Mouse (Mus musculus) forebrain, embryonic 11.5 days (tissue): ENCODE measurements around the gene Camk2g. TPM values are rescaled to one million over a fixed set of nuclear protein-coding genes. Genes with fewer than 3 reads are reported as not detected.
A peak's percentile ranks its signal among the peaks of the same experiment; 100 is the strongest.

Source experiments
- ATAC-seq: fragments of 200-750 bp; cut with Nextera tagmentation; replicated peaks from 2 replicates; pipeline ENCODE4 v1.8.0; 2017; ENCODE audit warnings: moderate TSS enrichment; ENCODE audit not compliant: low FRiP score
- DNase-seq: peaks from one replicate; pipeline ENCODE4 v3.0.0-alpha.2; 2017; ENCODE audit warnings: low spot score
- H3K27ac ChIP-seq: fragments of 300-500 bp; sonication (generic); 2 replicates; pipeline ENCODE4 v1.5.1; 2014; ENCODE audit warnings: low read depth, low read length
- H3K27me3 ChIP-seq: fragments of 300-500 bp; sonication (generic); 2 replicates; pipeline ENCODE4 v1.6.1; 2014; ENCODE audit warnings: mild to moderate bottlenecking, low read length, mixed read lengths; ENCODE audit not compliant: control insufficient read depth, insufficient read depth
- H3K36me3 ChIP-seq: fragments of 300-500 bp; sonication (generic); 2 replicates; pipeline ENCODE4 v1.6.1; 2014; ENCODE audit warnings: mild to moderate bottlenecking, low read length, moderate library complexity, mixed read lengths; ENCODE audit not compliant: control insufficient read depth, insufficient read depth
- H3K4me1 ChIP-seq: fragments of 300-500 bp; sonication (generic); replicated peaks from 2 replicates; pipeline ENCODE4 v1.6.1; 2014; ENCODE audit warnings: low read length, mixed read lengths; ENCODE audit not compliant: control insufficient read depth, insufficient read depth
- H3K4me2 ChIP-seq: fragments of 300-500 bp; sonication (generic); 2 replicates; pipeline ENCODE4 v1.6.1; 2014; ENCODE audit warnings: low read depth, mild to moderate bottlenecking, low read length, moderate library complexity, mixed read lengths; ENCODE audit not compliant: severe bottlenecking
- H3K4me3 ChIP-seq: fragments of 300-500 bp; sonication (generic); 2 replicates; pipeline ENCODE4 v1.5.1; 2014; ENCODE audit warnings: low read depth, low read length
- H3K9ac ChIP-seq: fragments of 300-500 bp; sonication (generic); 2 replicates; pipeline ENCODE4 v1.6.1; 2014; ENCODE audit warnings: low read length
- H3K9me3 ChIP-seq: fragments of 300-500 bp; sonication (generic); 2 replicates; pipeline ENCODE4 v1.6.1; 2016; ENCODE audit warnings: low read length, mixed read lengths; ENCODE audit not compliant: control insufficient read depth
- WGBS: fragments of 180-500 bp; shearing (Covaris S2); extraction: QIAGEN DNeasy Blood & Tissue Kit; methylation state at CpG from one replicate; pipeline ENCODE4 v1.1.7; 2014; 5-methylcytosine and 5-hydroxymethylcytosine counted together
- polyA plus RNA-seq: library from polyadenylated mRNA; unstranded; fragments of >200 nt; fragmentation: Nextera tagmentation; extraction: Ambion mirVana; gene quantifications from 2 replicates; pipeline ENCODE4 v1.2.1, GENCODE M21; 2014

The Camk2g gene
- polyA plus RNA-seq, 1 experiment from 2014 or later = 46.8 TPM

DNA sequence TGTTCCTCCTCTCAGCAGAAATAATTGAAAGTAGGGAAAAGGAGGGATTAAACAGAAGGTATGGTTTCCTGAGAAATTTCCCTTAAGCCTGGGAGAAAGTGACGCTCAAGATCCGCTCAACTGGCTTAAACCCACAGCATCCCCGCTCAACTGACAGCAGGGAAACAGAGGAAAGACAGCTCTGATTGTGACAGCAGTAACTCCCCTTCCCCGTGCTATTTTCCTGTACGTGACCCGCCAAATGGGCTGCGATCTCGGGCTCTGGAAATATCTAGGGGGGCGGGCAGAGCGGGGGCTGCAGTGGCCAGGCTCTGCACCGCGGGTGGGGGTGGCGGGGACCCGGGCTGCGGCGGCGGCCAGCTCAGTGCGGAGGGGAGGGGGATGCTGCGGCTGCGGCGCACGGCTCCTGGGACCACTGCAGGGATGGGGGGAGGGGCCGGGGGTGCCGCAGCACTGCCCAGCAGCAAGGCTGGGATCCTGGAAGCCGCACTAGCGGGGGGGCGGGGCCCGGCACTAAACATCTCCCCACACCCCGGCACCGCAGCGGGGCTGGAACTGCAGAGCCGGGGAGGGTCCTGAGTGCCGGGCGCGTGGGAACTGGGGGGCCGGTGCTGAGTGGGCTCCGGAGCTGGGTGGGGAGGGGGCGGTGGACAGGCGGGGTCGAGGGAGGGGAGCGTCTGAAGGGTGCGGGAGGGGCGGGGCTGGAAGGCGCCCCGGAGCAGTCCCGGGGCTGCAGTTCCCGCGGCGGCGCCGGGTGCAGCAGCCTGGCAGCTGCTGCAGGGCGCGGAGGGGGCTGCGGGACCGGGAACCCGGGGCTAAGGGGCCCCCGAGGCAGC is 748 bp downstream of the Camk2g start:
- H3K9me3 ChIP-seq = no peaks in the 10 kb centered on the region

DNA sequence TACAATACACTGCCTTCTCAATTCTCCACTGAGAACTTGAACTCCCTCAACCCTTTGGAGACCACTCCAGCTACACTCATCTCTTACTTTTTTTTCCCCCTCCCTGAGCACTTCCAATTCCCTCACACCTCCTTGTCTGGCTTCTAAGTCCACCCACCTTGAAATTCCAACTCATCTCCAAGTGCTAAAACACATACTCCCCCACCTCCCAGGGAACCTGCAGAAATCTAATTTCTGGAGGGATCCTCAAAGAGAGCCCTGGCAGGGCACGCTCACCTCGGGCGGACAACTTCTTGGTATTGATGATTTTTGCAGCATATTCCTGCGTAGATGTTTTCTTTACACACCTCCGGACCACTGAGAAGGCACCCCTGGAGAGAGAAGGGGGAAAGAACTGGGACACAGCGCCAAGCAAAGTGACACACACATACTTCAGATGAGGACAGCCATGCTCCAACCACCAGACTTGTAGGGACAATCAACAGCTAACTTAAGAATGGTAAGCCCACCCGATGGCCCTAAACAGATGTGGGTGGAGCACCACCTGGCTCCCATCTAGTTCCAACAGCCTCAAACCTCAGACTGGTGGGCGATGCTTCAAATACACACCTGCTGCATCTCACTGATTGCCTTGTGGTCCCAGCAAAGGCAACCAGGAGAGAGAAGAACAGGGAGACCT is 1.5 kb downstream of the Camk2g start:
- ATAC-seq (no peak), DNase-seq (no peak)
- Histone ChIP-seq H3K4me1 (0 out of 2 replicates have a peak, but pooled peaks cover 3% of the 10 kb centered on the region), H3K9ac (peak overlapping the region; percentile 82), H3K36me3 (no peaks in the 10 kb centered on the region; the same call in 1 of the 2 replicates), H3K27ac (no peak overlapping the region), H3K9me3 (no peaks in the 10 kb centered on the region), H3K27me3 (no peaks in the 10 kb centered on the region), H3K4me2 (peak overlapping the region; percentile 86), H3K4me3 (peak overlapping the region; percentile 89)
- 73% methylated on average over 8 of the region's 8 CpGs for WGBS

More for the DNA sequence above, 748 bp downstream of the Camk2g start:
- peak overlapping the region; percentile 86 for H3K4me2 ChIP-seq
- ATAC-seq = peak; percentile 76
- no peaks in the 10 kb centered on the region for H3K27me3 ChIP-seq
- H3K4me1 ChIP-seq = 0 out of 2 replicates have a peak, but pooled peaks cover 3% of the 10 kb centered on the region
- H3K4me3 ChIP-seq = peak overlapping the region; percentile 89
- peak overlapping the region; percentile 82 for H3K9ac ChIP-seq
- DNase-seq = peak; percentile 87
- peak overlapping the region; percentile 57; the same call in 1 of the 2 replicates for H3K27ac ChIP-seq
- no peaks in the 10 kb centered on the region; the same call in 1 of the 2 replicates for H3K36me3 ChIP-seq
- WGBS = under 1% methylated on average over 56 of the region's 57 CpGs

DNA sequence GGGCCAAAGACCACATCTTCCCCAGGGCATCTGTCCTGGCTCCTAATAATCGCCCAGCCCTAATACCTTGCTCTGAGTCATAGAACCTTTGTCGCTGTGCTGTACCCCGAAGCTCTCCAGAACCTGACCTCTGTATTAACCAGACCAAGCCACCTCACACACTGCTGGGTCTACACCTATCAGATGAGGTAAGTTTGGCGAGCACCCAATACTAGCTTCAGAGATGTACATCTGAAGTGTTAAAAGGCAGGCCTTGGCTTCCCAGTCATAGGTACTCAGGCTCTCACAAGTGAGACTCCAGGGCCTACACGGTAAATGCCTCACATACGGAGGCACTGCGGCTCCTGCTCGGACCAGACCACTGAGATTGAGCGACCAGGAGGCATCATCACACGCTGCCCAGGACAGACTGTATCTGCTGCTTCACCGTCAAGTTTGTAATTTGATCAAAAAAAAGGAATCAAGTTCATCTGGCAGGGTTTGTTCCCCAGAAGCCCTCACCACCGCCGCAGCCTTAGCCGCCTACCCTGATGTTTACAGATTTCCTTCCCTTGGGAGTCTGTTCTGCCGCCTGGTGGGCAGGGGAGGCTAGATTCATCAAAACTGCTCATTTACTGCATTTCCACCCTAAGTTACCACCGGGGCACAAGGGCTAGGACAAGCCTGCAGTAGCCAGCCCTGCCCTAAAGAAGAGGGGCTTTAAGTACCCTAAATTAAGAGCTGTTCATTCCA is 2.2 kb downstream of the Camk2g start:
- no peaks in the 10 kb centered on the region for H3K27me3 ChIP-seq
- no peak overlapping the region for H3K4me3 ChIP-seq
- H3K4me2 ChIP-seq = no peak overlapping the region
- WGBS = 85% methylated on average over 16 of the region's 16 CpGs
- ATAC-seq = no peak
- no peak overlapping the region for H3K9ac ChIP-seq
- DNase-seq = no peak
- H3K27ac ChIP-seq = no peak overlapping the region
- H3K4me1 ChIP-seq = 0 out of 2 replicates have a peak, but pooled peaks cover 1% of the 10 kb centered on the region
- no peaks in the 10 kb centered on the region; the same call in 1 of the 2 replicates for H3K36me3 ChIP-seq
- H3K9me3 ChIP-seq = no peaks in the 10 kb centered on the region

DNA sequence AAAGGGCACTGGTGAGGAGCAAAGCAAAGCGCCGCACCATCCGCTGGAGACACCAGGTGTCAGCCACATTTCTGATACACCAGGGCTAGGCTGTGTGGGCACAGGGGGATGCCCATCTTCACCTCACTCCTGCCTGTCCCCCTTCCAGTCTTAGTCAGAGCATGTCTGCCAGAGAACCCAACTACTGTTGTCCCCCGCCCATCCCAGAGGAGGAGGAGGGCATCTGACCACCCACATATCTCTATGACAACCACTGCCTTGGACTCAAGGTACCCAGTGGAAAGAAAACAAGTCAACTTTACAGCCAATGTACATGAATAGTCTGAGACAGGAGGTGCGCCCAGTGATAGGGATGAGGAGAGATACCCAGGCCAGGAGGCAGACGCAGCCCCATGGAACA is 2.9 kb downstream of the Camk2g start:
- H3K27ac ChIP-seq = no peak overlapping the region
- no peak overlapping the region for H3K9ac ChIP-seq
- no peak overlapping the region for H3K4me3 ChIP-seq
- DNase-seq (no peak), ATAC-seq (no peak)
- no peaks in the 10 kb centered on the region for H3K4me1 ChIP-seq
- WGBS = 93% methylated on average over 6 of the region's 6 CpGs
- no peaks in the 10 kb centered on the region for H3K27me3 ChIP-seq
- H3K36me3 ChIP-seq = no peaks in the 10 kb centered on the region; the same call in 1 of the 2 replicates
- no peak overlapping the region for H3K4me2 ChIP-seq
- no peaks in the 10 kb centered on the region for H3K9me3 ChIP-seq

DNA sequence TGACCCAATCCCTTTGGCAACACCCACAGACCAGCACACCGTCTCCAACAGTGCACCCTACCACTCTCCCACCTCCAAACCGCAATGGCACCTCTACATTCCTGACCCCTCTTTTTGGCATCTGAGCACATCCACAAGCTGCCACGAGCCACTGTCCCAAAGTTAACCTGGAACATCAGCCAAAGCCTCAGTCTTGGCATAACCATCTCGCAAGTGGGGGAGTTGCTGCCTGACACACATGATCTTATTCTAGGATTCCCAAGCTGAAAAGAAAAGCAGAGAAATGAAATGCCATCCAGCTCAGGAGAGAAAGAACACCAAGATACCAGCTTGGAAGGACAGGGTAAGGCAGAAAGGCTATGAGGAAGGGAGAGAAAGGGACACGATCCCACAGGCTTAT is 3.4 kb downstream of the Camk2g start:
- no peak overlapping the region for H3K27ac ChIP-seq
- DNase-seq (no peak), ATAC-seq (no peak)
- H3K36me3 ChIP-seq = no peaks in the 10 kb centered on the region; the same call in 1 of the 2 replicates
- no peak overlapping the region for H3K4me2 ChIP-seq
- no peaks in the 10 kb centered on the region for H3K4me1 ChIP-seq
- no peaks in the 10 kb centered on the region for H3K27me3 ChIP-seq
- WGBS = 97% methylated on average over 5 of the region's 5 CpGs
- H3K4me3 ChIP-seq = no peak overlapping the region
- no peak overlapping the region for H3K9ac ChIP-seq
- H3K9me3 ChIP-seq = no peaks in the 10 kb centered on the region

DNA sequence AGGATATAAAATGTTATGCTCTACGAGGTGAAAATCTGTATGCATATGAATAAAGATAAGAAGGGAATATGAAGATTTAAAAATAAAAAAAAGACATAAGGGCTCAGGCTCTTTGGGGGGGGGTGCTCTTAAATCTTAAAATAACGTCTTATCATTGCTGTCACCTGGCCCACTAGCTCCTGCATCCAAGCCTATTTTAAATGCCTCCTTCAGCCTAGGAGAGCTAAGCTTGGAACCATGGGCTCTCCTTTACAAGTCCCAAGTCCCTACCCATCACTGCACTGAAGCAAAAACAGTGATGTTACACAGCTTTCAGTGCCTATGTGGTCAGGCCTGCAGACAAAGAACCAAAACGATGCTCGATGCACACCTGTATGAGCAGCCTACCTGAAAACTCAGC is 4.3 kb downstream of the Camk2g start:
- no peaks in the 10 kb centered on the region for H3K4me1 ChIP-seq
- H3K36me3 ChIP-seq = no peaks in the 10 kb centered on the region; the same call in 1 of the 2 replicates
- no peaks in the 10 kb centered on the region for H3K27me3 ChIP-seq
- H3K9ac ChIP-seq = no peak overlapping the region
- no peak overlapping the region for H3K4me3 ChIP-seq
- ATAC-seq (no peak), DNase-seq (no peak)
- no peak overlapping the region for H3K4me2 ChIP-seq
- no peak overlapping the region for H3K27ac ChIP-seq
- no peaks in the 10 kb centered on the region for H3K9me3 ChIP-seq
- WGBS = 88% methylated on average over 4 of the region's 4 CpGs

DNA sequence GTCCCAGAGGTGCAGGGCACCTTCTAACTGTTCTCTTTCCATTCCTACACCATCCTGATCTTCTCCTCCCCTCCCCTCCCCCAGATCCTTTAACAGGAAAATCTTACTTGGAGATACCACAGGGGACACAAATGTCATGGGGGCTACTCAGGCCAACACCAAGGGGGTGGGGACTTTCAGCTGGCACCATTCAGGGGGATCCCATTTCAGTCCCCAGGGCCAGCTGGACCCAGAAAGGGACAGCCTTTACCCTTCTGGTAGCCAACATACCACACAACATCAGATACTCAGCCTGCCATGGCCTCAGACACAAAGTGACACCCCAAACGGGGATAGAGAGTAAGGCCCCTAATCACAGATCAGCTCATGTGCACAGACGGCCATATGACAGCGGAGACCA is 5.7 kb downstream of the Camk2g start:
- H3K36me3 ChIP-seq = no peaks in the 10 kb centered on the region; the same call in 1 of the 2 replicates
- DNase-seq = no peak
- no peak overlapping the region for H3K9ac ChIP-seq
- H3K9me3 ChIP-seq = no peaks in the 10 kb centered on the region
- no peak overlapping the region for H3K27ac ChIP-seq
- no peak for ATAC-seq
- H3K4me1 ChIP-seq = no peaks in the 10 kb centered on the region
- no peaks in the 10 kb centered on the region for H3K27me3 ChIP-seq
- H3K4me2 ChIP-seq = no peak overlapping the region
- 85% methylated on average over 3 of the region's 3 CpGs for WGBS
- H3K4me3 ChIP-seq = no peak overlapping the region

DNA sequence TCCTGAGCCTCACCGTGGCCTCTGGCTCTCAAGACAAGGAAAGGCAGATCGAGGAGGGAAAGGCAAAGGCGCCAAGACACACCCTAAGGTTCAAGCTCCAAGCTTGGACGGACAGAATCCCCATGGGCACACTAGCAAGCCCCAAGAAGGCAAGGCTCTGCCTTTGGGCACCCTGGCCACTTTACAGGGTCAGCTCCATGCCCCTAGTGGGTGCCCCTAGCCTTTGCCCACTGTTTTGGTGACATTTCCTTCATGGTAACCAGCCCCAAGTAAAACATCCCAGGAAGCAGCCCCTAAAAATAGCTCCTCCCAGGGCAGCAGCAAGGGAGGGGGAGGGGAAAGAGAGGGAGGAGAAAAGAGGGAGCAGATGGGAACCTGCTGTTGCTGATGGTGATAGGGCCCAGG is 7.3 kb downstream of the Camk2g start:
- no peak overlapping the region for H3K4me3 ChIP-seq
- no peak overlapping the region for H3K9ac ChIP-seq
- H3K27ac ChIP-seq = no peak overlapping the region
- ATAC-seq (no peak), DNase-seq (no peak)
- H3K36me3 ChIP-seq = no peaks in the 10 kb centered on the region; the same call in 1 of the 2 replicates
- no peaks in the 10 kb centered on the region for H3K4me1 ChIP-seq
- H3K9me3 ChIP-seq = no peaks in the 10 kb centered on the region
- no peaks in the 10 kb centered on the region for H3K27me3 ChIP-seq
- 84% methylated on average over 4 of the region's 4 CpGs for WGBS
- H3K4me2 ChIP-seq = no peak overlapping the region
